Mouse (Mus musculus) MEL (cell line): ENCODE data around the gene Ncoa6.

Source experiments
- CHD2 ChIP-seq: IDR thresholded peaks from 2 replicates; pipeline ENCODE4 v1.6.1; 2011; ENCODE audit warnings: low read length, improper control_type of control experiment
- KAT2A ChIP-seq: conservative IDR thresholded peaks from 2 replicates; pipeline ENCODE4 v1.6.1; 2012; ENCODE audit warnings: low read depth, low read length, improper control_type of control experiment, inconsistent platforms
- MAFK ChIP-seq: IDR thresholded peaks from 2 replicates; pipeline ENCODE4 v1.6.1; 2011; ENCODE audit warnings: low read depth, mild to moderate bottlenecking, low read length, improper control_type of control experiment, borderline replicate concordance

DNA sequence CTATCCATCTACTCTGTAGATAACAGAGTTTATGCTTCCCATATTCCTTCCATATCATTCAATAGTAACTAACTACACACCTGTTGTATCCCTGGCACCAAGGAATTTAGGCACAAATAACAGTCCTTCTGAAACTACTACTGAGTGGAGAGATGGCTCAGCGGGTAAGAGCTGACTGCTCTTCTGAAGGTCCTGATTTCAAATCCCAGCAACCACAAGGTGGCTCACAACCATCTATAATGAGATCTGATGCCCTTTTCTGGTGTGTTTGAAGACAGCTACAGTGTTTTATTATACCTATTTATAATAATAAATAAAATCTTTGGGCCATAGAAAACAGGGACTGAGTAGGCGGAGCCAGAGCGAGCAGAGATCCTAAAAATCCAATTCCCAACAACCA, 119.3 kb downstream of the Ncoa6 start:
- TF ChIP-seq KAT2A: no peak
- TF ChIP-seq CHD2: no peak
- no peak for TF ChIP-seq MAFK
